Comparison of ENCODE assay signal across 16 mouse cellular contexts in genomic region chr3:85423376-85423997, GRCm38 (mm10).
"Had no signal": no experiment of that assay in that cellular context is flagged by ENCODE, and none has a peak within 500 bp of the region (broad histone marks: within the 10 kb centered on the region; RNA-seq: fewer than 3 reads in every experiment).

No protein-coding gene starts in this region.

- H3K4me2 ChIP-seq: kidney, embryonic 15.5 days; limb, embryonic 12.5 days; liver, embryonic 13.5 days; lung, embryonic 15.5 days; neural tube, embryonic 12.5 days had no signal

- H3K27me3 ChIP-seq: kidney, embryonic 15.5 days; limb, embryonic 12.5 days; liver, embryonic 13.5 days; lung, embryonic 15.5 days; megakaryocyte, embryonic 14.5 days; neural tube, embryonic 12.5 days had no signal

- H3K4me1 ChIP-seq: kidney, embryonic 15.5 days; limb, embryonic 12.5 days; liver, embryonic 13.5 days had no signal

- H3K4me3 ChIP-seq: kidney, embryonic 15.5 days; limb, embryonic 12.5 days; liver, embryonic 13.5 days; lung, embryonic 15.5 days; megakaryocyte, embryonic 14.5 days; neural tube, embryonic 12.5 days had no signal

- DNase-seq: kidney, adult 2 months; kidney, postnatal 14 days; liver; liver, embryonic 13.5 days; liver, postnatal 0 days; lung, postnatal 14 days; right cerebral cortex, adult 18-20 months; right cerebral cortex, postnatal 25 days; thymus, postnatal 36 days had no signal

- ATAC-seq: intestine, embryonic 16.5 days; liver, postnatal 0 days had no signal

- H3K9ac ChIP-seq: kidney, embryonic 15.5 days; limb, embryonic 12.5 days; liver, embryonic 13.5 days; liver, postnatal 0 days; lung, embryonic 15.5 days; neural tube, embryonic 12.5 days had no signal

- H3K9me3 ChIP-seq: kidney, embryonic 15.5 days; limb, embryonic 12.5 days; liver, embryonic 13.5 days; lung, embryonic 15.5 days; neural tube, embryonic 12.5 days had no signal

- H3K36me3 ChIP-seq: kidney, embryonic 15.5 days; limb, embryonic 12.5 days; liver, embryonic 13.5 days; lung, embryonic 15.5 days; neural tube, embryonic 12.5 days had no signal

- H3K27ac ChIP-seq: kidney, embryonic 15.5 days; limb, embryonic 12.5 days; liver, embryonic 13.5 days; lung, embryonic 15.5 days; macrophage; neural tube, embryonic 12.5 days had no signal
